Mouse (Mus musculus) ovary, adult 18-20 months (tissue): Measurements from ENCODE around the gene Plscr2.
"Not testable (repeated sequence)": the region's sequence is repeated elsewhere in the genome, so short reads cannot be mapped to it uniquely, and the experiment has no call there.

Source experiments
- DNase-seq: peaks from one replicate; pipeline ENCODE4 v3.0.0; 2022; ENCODE audit warnings: low spot score, mixed read lengths

Gene Plscr2

GRCm38 (mm10) chr9:92273956-92274762 lies 1.2 kb upstream of the Plscr2 start:
- DNase-seq, result no peak

- no peak for DNase-seq
Measured at GRCm38 (mm10) chr9:92276360-92276759, 958 bp downstream of the Plscr2 start.

- DNase-seq, result no peak
Measured at GRCm38 (mm10) chr9:92280048-92280447, 4.6 kb downstream of the Plscr2 start.

GRCm38 (mm10) chr9:92282563-92283171 lies 7.3 kb downstream of the Plscr2 start:
- DNase-seq, result no peak

GRCm38 (mm10) chr9:92289675-92290074 lies 14.3 kb downstream of the Plscr2 start:
- no peak for DNase-seq

- no peak for DNase-seq
Measured at GRCm38 (mm10) chr9:92292169-92292568, 16.8 kb downstream of the Plscr2 start.

- DNase-seq, result no peak
Measured at GRCm38 (mm10) chr9:92292922-92293321, 17.5 kb downstream of the Plscr2 start.

GRCm38 (mm10) chr9:92293560-92294548 lies 18.5 kb downstream of the Plscr2 start:
- no peak for DNase-seq

- DNase-seq, result no peak
Measured at GRCm38 (mm10) chr9:92298288-92298687, 22.9 kb downstream of the Plscr2 start.

- DNase-seq, result no peak
Measured at GRCm38 (mm10) chr9:92301213-92301612, 25.8 kb downstream of the Plscr2 start.

GRCm38 (mm10) chr9:92305075-92305474 lies 29.7 kb downstream of the Plscr2 start:
- DNase-seq, result no peak

- no peak for DNase-seq
Measured at GRCm38 (mm10) chr9:92305620-92306220, 30.3 kb downstream of the Plscr2 start.

GRCm38 (mm10) chr9:92309077-92309476 lies 33.7 kb downstream of the Plscr2 start, which contains the start of gene 1700057G04Rik:
Gene 1700057G04Rik, plus strand, starts transcription at chr9:92309377.
- DNase-seq, result no peak

GRCm38 (mm10) chr9:92316791-92317190 lies 41.4 kb downstream of the Plscr2 start:
- no peak for DNase-seq

GRCm38 (mm10) chr9:92325936-92326335 lies 50.5 kb downstream of the Plscr2 start:
- DNase-seq, result not testable (repeated sequence)

GRCm38 (mm10) chr9:92326813-92327212 lies 51.4 kb downstream of the Plscr2 start:
- DNase-seq, result no peak

- DNase-seq, result no peak
Measured at GRCm38 (mm10) chr9:92331383-92331782, 56.0 kb downstream of the Plscr2 start.

- DNase-seq, result no peak
Measured at GRCm38 (mm10) chr9:92334845-92335244, 59.4 kb downstream of the Plscr2 start.

- DNase-seq, result no peak
Measured at GRCm38 (mm10) chr9:92335277-92335818, 59.9 kb downstream of the Plscr2 start.

GRCm38 (mm10) chr9:92337063-92337462 lies 61.7 kb downstream of the Plscr2 start:
- DNase-seq, result no peak

- no peak for DNase-seq
Measured at GRCm38 (mm10) chr9:92337661-92338060, 62.3 kb downstream of the Plscr2 start.
